Mouse (Mus musculus) midbrain, embryonic 10.5 days (tissue): ENCODE results near the gene N6amt1. TPM values are rescaled to one million over a fixed set of nuclear protein-coding genes. Genes with fewer than 3 reads are reported as not detected.

Experiments
- polyA plus RNA-seq: library from polyadenylated mRNA; unstranded; fragments of >200 nt; fragmentation: Nextera tagmentation; extraction: Ambion mirVana; gene quantifications from 2 replicates; pipeline ENCODE4 v1.2.1, GENCODE M21; 2016

N6amt1 gene
- polyA plus RNA-seq, 1 experiment from 2014 or later: 18.7 TPM

Other genes with a start within 250 kb of the N6amt1 start
- gene Ltn1, start 78.4 kb downstream of the N6amt1 start, polyA plus RNA-seq: 25.4 and 32.5 TPM in 2 replicates
- gene Rwdd2b, start 86.4 kb downstream of the N6amt1 start, polyA plus RNA-seq: 11.6 and 13.6 TPM in 2 replicates
- gene Usp16, start 100.5 kb downstream of the N6amt1 start, polyA plus RNA-seq: 36.5 and 42.7 TPM in 2 replicates
- gene Cct8, start 141.7 kb downstream of the N6amt1 start, polyA plus RNA-seq: 621 and 675 TPM in 2 replicates
- gene Map3k7cl, start 199.1 kb downstream of the N6amt1 start, polyA plus RNA-seq: not detected in 2 replicates